Mouse (Mus musculus) testis, adult 2 months (tissue): ENCODE results near the gene Helz. TPM values are rescaled to one million over a fixed set of nuclear protein-coding genes. Genes with fewer than 3 reads are reported as not detected.
A peak's percentile ranks its signal among the peaks of the same experiment; 100 is the strongest.
"Not testable (repeated sequence)": the region's sequence is repeated elsewhere in the genome, so short reads cannot be mapped to it uniquely, and the experiment has no call there.

Experiments used
- H3K27ac ChIP-seq: fragments of 200-500 bp; 2 replicates; pipeline ENCODE4 v1.5.1; 2012; ENCODE audit warnings: low read depth, low read length; ENCODE audit not compliant: control insufficient read depth, insufficient read depth
- H3K27me3 ChIP-seq: fragments of 200-500 bp; 2 replicates; pipeline ENCODE4 v1.6.1; 2012; ENCODE audit warnings: mild to moderate bottlenecking, low read length, moderate library complexity; ENCODE audit not compliant: control insufficient read depth, insufficient read depth
- H3K36me3 ChIP-seq: fragments of 200-500 bp; 2 replicates; pipeline ENCODE4 v1.6.1; 2012; ENCODE audit warnings: mild to moderate bottlenecking, low read length; ENCODE audit not compliant: control insufficient read depth, insufficient read depth
- H3K4me1 ChIP-seq: fragments of 200-500 bp; 2 replicates; pipeline ENCODE4 v1.6.1; 2012; ENCODE audit warnings: low read length; ENCODE audit not compliant: control insufficient read depth, insufficient read depth
- H3K4me3 ChIP-seq: fragments of 200-500 bp; 2 replicates; pipeline ENCODE4 v1.5.1; 2012; ENCODE audit warnings: low read depth, mild to moderate bottlenecking, low read length, moderate library complexity, mixed read lengths; ENCODE audit not compliant: control insufficient read depth
- CTCF ChIP-seq: fragments of 200-500 bp; IDR thresholded peaks from 2 replicates; pipeline ENCODE4 v1.5.1; 2012; ENCODE audit warnings: low read depth, mild to moderate bottlenecking, inconsistent platforms, low read length, moderate library complexity; ENCODE audit not compliant: control insufficient read depth, insufficient read depth, insufficient replicate concordance
- POLR2A ChIP-seq: fragments of 200-500 bp; IDR thresholded peaks from 2 replicates; pipeline ENCODE4 v1.6.1; 2012; ENCODE audit warnings: low read depth, mild to moderate bottlenecking, inconsistent platforms, low read length, moderate library complexity; ENCODE audit not compliant: control insufficient read depth
- polyA plus RNA-seq: library from polyadenylated mRNA; depleted of rRNA; stranded (reverse); fragments of >200 nt; gene quantifications from 2 replicates; pipeline ENCODE4 v1.2.3, GENCODE M21; 2012; rRNA removed

The Helz gene
- 17.2 and 18.2 TPM in 2 replicates for polyA plus RNA-seq

- TF ChIP-seq POLR2A = peak; percentile 60
- TF ChIP-seq CTCF = no peak
- peak within 1 kb of the TSS; percentile 80 for H3K27ac ChIP-seq
- no peaks in the 10 kb centered on the region for H3K27me3 ChIP-seq
- H3K4me3 ChIP-seq = peak within 1 kb of the TSS; percentile 95
- H3K36me3 ChIP-seq = no peaks in the 10 kb centered on the region; the same call in 1 of the 2 replicates
- H3K4me1 ChIP-seq = peaks cover 10% of the 10 kb centered on the region
Observed at GRCm38 (mm10) chr11:107547351-107548203, at the start of gene Helz. Gene Helz, plus strand, starts transcription at chr11:107547930.

- Histone ChIP-seq H3K27ac (no peak overlapping the region), H3K4me1 (no peaks in the 10 kb centered on the region), H3K36me3 (peaks cover 1% of the 10 kb centered on the region; the same call in 1 of the 2 replicates), H3K4me3 (no peak overlapping the region), H3K27me3 (no peaks in the 10 kb centered on the region)
- TF ChIP-seq POLR2A (no peak), CTCF (no peak)
Observed at GRCm38 (mm10) chr11:107502801-107503200, 44.9 kb upstream of the Helz start.

- not testable (repeated sequence) for H3K27me3 ChIP-seq, H3K4me3 ChIP-seq, H3K36me3 ChIP-seq, H3K4me1 ChIP-seq, H3K27ac ChIP-seq
Observed at GRCm38 (mm10) chr11:107504364-107504763, 43.4 kb upstream of the Helz start.

- Histone ChIP-seq H3K36me3 (no peaks in the 10 kb centered on the region), H3K27me3 (no peaks in the 10 kb centered on the region), H3K4me1 (peaks cover 8% of the 10 kb centered on the region), H3K4me3 (no peak overlapping the region), H3K27ac (no peak overlapping the region)
- TF ChIP-seq POLR2A (no peak), CTCF (no peak; the same call in 1 of the 2 replicates)
Observed at GRCm38 (mm10) chr11:107506260-107506659, 41.5 kb upstream of the Helz start.

GRCm38 (mm10) chr11:107509631-107510338 lies 37.9 kb upstream of the Helz start:
- H3K36me3 ChIP-seq = no peaks in the 10 kb centered on the region
- H3K27ac ChIP-seq = no peak overlapping the region
- H3K4me1 ChIP-seq = peaks cover 9% of the 10 kb centered on the region
- TF ChIP-seq CTCF (peak; percentile 21; the same call in 1 of the 2 replicates), POLR2A (no peak)
- no peak overlapping the region for H3K4me3 ChIP-seq
- no peaks in the 10 kb centered on the region for H3K27me3 ChIP-seq

GRCm38 (mm10) chr11:107510362-107511269 lies 37.1 kb upstream of the Helz start:
- peak overlapping the region; percentile 12 for H3K4me3 ChIP-seq
- H3K27me3 ChIP-seq = no peaks in the 10 kb centered on the region
- peak overlapping the region; percentile 55 for H3K27ac ChIP-seq
- H3K4me1 ChIP-seq = peaks cover 9% of the 10 kb centered on the region
- H3K36me3 ChIP-seq = no peaks in the 10 kb centered on the region
- TF ChIP-seq CTCF = no peak
- TF ChIP-seq POLR2A = no peak

GRCm38 (mm10) chr11:107511954-107512353 lies 35.8 kb upstream of the Helz start:
- not testable (repeated sequence) for H3K27ac ChIP-seq, H3K27me3 ChIP-seq, H3K4me1 ChIP-seq, H3K4me3 ChIP-seq, H3K36me3 ChIP-seq
- peak; percentile 67; the same call in 1 of the 2 replicates for TF ChIP-seq CTCF
